Mouse (Mus musculus): ENCODE data around the gene Uspl1. TPM values are rescaled to one million over a fixed set of nuclear protein-coding genes. Genes with fewer than 3 reads are reported as not detected.

Gene Uspl1
- polyA plus RNA-seq, 1 experiment = 18.4 TPM

- Histone ChIP-seq H3K36me3 (ENCODE audit: control insufficient read depth, insufficient read depth) (no peaks in the 10 kb centered on the region), H3K79me2 (ENCODE audit: control insufficient read depth, insufficient read depth) (no peaks in the 10 kb centered on the region), H3K4me2 (ENCODE audit: low read depth) (peak overlapping the region; percentile 12), H3K4me3 (no peak overlapping the region), H3K27me3 (ENCODE audit: control insufficient read depth, insufficient read depth, insufficient read length) (no peaks in the 10 kb centered on the region), H3ac (ENCODE audit: control insufficient read depth, insufficient read length) (no peak overlapping the region)
- no peak for TF ChIP-seq MAX (IDR thresholded peaks at IDR 0.05; ENCODE audit: low read depth)
These were observed 58.9 kb downstream of the Uspl1 start for GRCm38 (mm10) chr5:149243053-149243452.

GRCm38 (mm10) chr5:149245391-149245964 is 61.3 kb downstream of the Uspl1 start:
- H3K27me3 ChIP-seq (ENCODE audit: control insufficient read depth, insufficient read depth, insufficient read length) = no peaks in the 10 kb centered on the region
- H3ac ChIP-seq (ENCODE audit: control insufficient read depth, insufficient read length) = no peak overlapping the region
- no peaks in the 10 kb centered on the region for H3K79me2 ChIP-seq (ENCODE audit: control insufficient read depth, insufficient read depth)
- peak overlapping the region; percentile 11 for H3K4me3 ChIP-seq
- peak; percentile 39 to 91 (median 73) for TF ChIP-seq MYOG (IDR thresholded peaks at IDR 0.05; ENCODE audit: control insufficient read depth in 1 of 3, insufficient read depth in 1 of 3, insufficient read length in 2 of 3, low read depth in 2 of 3)
- peak; percentile 65 for TF ChIP-seq TCF12 (IDR thresholded peaks at IDR 0.05; ENCODE audit: insufficient read depth, poor library complexity, severe bottlenecking)
- no peak for TF ChIP-seq POLR2AphosphoS2 (IDR thresholded peaks at IDR 0.05; ENCODE audit: insufficient read length, low read depth)
- TF ChIP-seq REST (IDR thresholded peaks at IDR 0.05; ENCODE audit: insufficient read depth, insufficient read length) = no peak
- no peak for TF ChIP-seq SRF (IDR thresholded peaks at IDR 0.05; ENCODE audit: control insufficient read depth, insufficient read length, low read depth)
- TF ChIP-seq TCF3 (IDR thresholded peaks at IDR 0.05; ENCODE audit: insufficient read length, low read depth) = peak; percentile 8
- TF ChIP-seq E2F4 (IDR thresholded peaks at IDR 0.05; ENCODE audit: insufficient read depth) = no peak
- TF ChIP-seq MYOD1 (IDR thresholded peaks at IDR 0.05; ENCODE audit: control insufficient read depth in 1 of 3, insufficient read length in 2 of 3, low read depth in 2 of 3) = peak; percentile 44 to 94 (median 90)
- peak; percentile 65; the same call in 1 of the 2 replicates for TF ChIP-seq CEBPB (IDR thresholded peaks at IDR 0.05; ENCODE audit: insufficient read depth, poor library complexity, severe bottlenecking)
- no peak for TF ChIP-seq POLR2A (IDR thresholded peaks at IDR 0.05; ENCODE audit: insufficient read length, low read depth)
- no peaks in the 10 kb centered on the region for H3K36me3 ChIP-seq (ENCODE audit: control insufficient read depth, insufficient read depth)
- peak overlapping the region; percentile 94 for H3K4me2 ChIP-seq (ENCODE audit: low read depth)

GRCm38 (mm10) chr5:149245965-149246470 is 61.9 kb downstream of the Uspl1 start:
- H3K79me2 ChIP-seq (ENCODE audit: control insufficient read depth, insufficient read depth) = no peaks in the 10 kb centered on the region

GRCm38 (mm10) chr5:149247047-149247904 is 63.1 kb downstream of the Uspl1 start:
- TF ChIP-seq SRF (IDR thresholded peaks at IDR 0.05; ENCODE audit: control insufficient read depth, insufficient read length, low read depth) (no peak), MAX (IDR thresholded peaks at IDR 0.05; ENCODE audit: low read depth) (no peak), POLR2AphosphoS2 (IDR thresholded peaks at IDR 0.05; ENCODE audit: insufficient read length, low read depth) (no peak), E2F4 (IDR thresholded peaks at IDR 0.05; ENCODE audit: insufficient read depth) (no peak), POLR2A (IDR thresholded peaks at IDR 0.05; ENCODE audit: insufficient read length, low read depth) (no peak), MYOD1 (IDR thresholded peaks at IDR 0.05; ENCODE audit: control insufficient read depth in 1 of 3, insufficient read length in 2 of 3, low read depth in 2 of 3) (no peak), MYOG (IDR thresholded peaks at IDR 0.05; ENCODE audit: control insufficient read depth in 1 of 3, insufficient read depth in 1 of 3, insufficient read length in 2 of 3, low read depth in 2 of 3) (no peak), REST (IDR thresholded peaks at IDR 0.05; ENCODE audit: insufficient read depth, insufficient read length) (no peak), TCF3 (IDR thresholded peaks at IDR 0.05; ENCODE audit: insufficient read length, low read depth) (no peak)
- Histone ChIP-seq H3K27me3 (ENCODE audit: control insufficient read depth, insufficient read depth, insufficient read length) (no peaks in the 10 kb centered on the region), H3K4me3 (no peak overlapping the region), H3ac (ENCODE audit: control insufficient read depth, insufficient read length) (no peak overlapping the region), H3K4me2 (ENCODE audit: low read depth) (no peak overlapping the region), H3K36me3 (ENCODE audit: control insufficient read depth, insufficient read depth) (no peaks in the 10 kb centered on the region), H3K79me2 (ENCODE audit: control insufficient read depth, insufficient read depth) (no peaks in the 10 kb centered on the region)

More at GRCm38 (mm10) chr5:149245965-149246470, 61.9 kb downstream of the Uspl1 start:
- Histone ChIP-seq H3K27me3 (ENCODE audit: control insufficient read depth, insufficient read depth, insufficient read length) (no peaks in the 10 kb centered on the region), H3K36me3 (ENCODE audit: control insufficient read depth, insufficient read depth) (no peaks in the 10 kb centered on the region), H3ac (ENCODE audit: control insufficient read depth, insufficient read length) (no peak overlapping the region), H3K4me2 (ENCODE audit: low read depth) (peak overlapping the region; percentile 94), H3K4me3 (peak overlapping the region; percentile 11)
- TF ChIP-seq USF1 (IDR thresholded peaks at IDR 0.05; ENCODE audit: low read depth) = no peak
- no peak for TF ChIP-seq REST (IDR thresholded peaks at IDR 0.05; ENCODE audit: insufficient read depth, insufficient read length)
- TF ChIP-seq CEBPB (IDR thresholded peaks at IDR 0.05; ENCODE audit: insufficient read depth, poor library complexity, severe bottlenecking) = no peak
- TF ChIP-seq MAX (IDR thresholded peaks at IDR 0.05; ENCODE audit: low read depth) = no peak
- no peak for TF ChIP-seq TCF12 (IDR thresholded peaks at IDR 0.05; ENCODE audit: insufficient read depth, poor library complexity, severe bottlenecking)
- TF ChIP-seq MYOG (IDR thresholded peaks at IDR 0.05; ENCODE audit: control insufficient read depth in 1 of 3, insufficient read depth in 1 of 3, insufficient read length in 2 of 3, low read depth in 2 of 3) = no peak
- no peak for TF ChIP-seq POLR2A (IDR thresholded peaks at IDR 0.05; ENCODE audit: insufficient read length, low read depth)
- TF ChIP-seq POLR2AphosphoS2 (IDR thresholded peaks at IDR 0.05; ENCODE audit: insufficient read length, low read depth) = no peak
- TF ChIP-seq MYOD1 (IDR thresholded peaks at IDR 0.05; ENCODE audit: control insufficient read depth in 1 of 3, insufficient read length in 2 of 3, low read depth in 2 of 3) = no peak
- TF ChIP-seq SRF (IDR thresholded peaks at IDR 0.05; ENCODE audit: control insufficient read depth, insufficient read length, low read depth) = no peak
- no peak for TF ChIP-seq TCF3 (IDR thresholded peaks at IDR 0.05; ENCODE audit: insufficient read length, low read depth)
- TF ChIP-seq E2F4 (IDR thresholded peaks at IDR 0.05; ENCODE audit: insufficient read depth) = no peak
